Comparison of ENCODE assay signal across 34 mouse cellular contexts in genomic region chr13:113393386-113393785, GRCm38 (mm10).
"Had no signal": no experiment of that assay in that cellular context is flagged by ENCODE, and none has a peak within 500 bp of the region (broad histone marks: within the 10 kb centered on the region; RNA-seq: fewer than 3 reads in every experiment).

No protein-coding gene starts in this region.

- H3K4me2 ChIP-seq: heart, embryonic 11.5 days; heart, embryonic 12.5 days; heart, embryonic 13.5 days; heart, embryonic 15.5 days; hindbrain, embryonic 12.5 days; hindbrain, embryonic 13.5 days; hindbrain, embryonic 14.5 days; hindbrain, embryonic 15.5 days; intestine, embryonic 15.5 days; kidney, embryonic 15.5 days had no signal

- H3K27ac ChIP-seq: heart, embryonic 13.5 days; heart, embryonic 15.5 days; hindbrain, embryonic 10.5 days; hindbrain, embryonic 12.5 days; hindbrain, embryonic 13.5 days; hindbrain, embryonic 14.5 days; hindbrain, embryonic 15.5 days; hindbrain, postnatal 0 days; intestine, embryonic 15.5 days; kidney, embryonic 15.5 days; kidney, postnatal 0 days; layer of hippocampus, adult 2 months; left cerebral cortex, adult 2 months had no signal

- H3K4me1 ChIP-seq: heart, embryonic 12.5 days; heart, embryonic 13.5 days; heart, embryonic 15.5 days; hindbrain, embryonic 10.5 days; hindbrain, embryonic 12.5 days; hindbrain, embryonic 13.5 days; hindbrain, embryonic 15.5 days; intestine, embryonic 15.5 days had no signal

- H3K4me3 ChIP-seq: heart, embryonic 12.5 days; heart, embryonic 13.5 days; heart, embryonic 15.5 days; hindbrain, embryonic 10.5 days; hindbrain, embryonic 12.5 days; hindbrain, embryonic 13.5 days; hindbrain, embryonic 15.5 days; intestine, embryonic 15.5 days; kidney, embryonic 15.5 days; layer of hippocampus, adult 2 months; left cerebral cortex, adult 2 months had no signal

- H3K9ac ChIP-seq: heart, embryonic 12.5 days; heart, embryonic 13.5 days; heart, embryonic 15.5 days; hindbrain, embryonic 12.5 days; hindbrain, embryonic 13.5 days; hindbrain, embryonic 14.5 days; hindbrain, embryonic 15.5 days; intestine, embryonic 15.5 days; kidney, embryonic 15.5 days had no signal

- DNase-seq: heart, postnatal 10 days; heart, postnatal 14 days; heart, postnatal 36 days; kidney, adult 11 months; kidney, adult 18-20 months; kidney, adult 2 months; kidney, adult 8-10 months; kidney, adult 9 months; kidney, postnatal 10 days; kidney, postnatal 14 days; kidney, postnatal 25 days; kidney, postnatal 36 days; kidney, postnatal 4 days; layer of hippocampus, adult 9-11 months; layer of hippocampus, postnatal 36 days had no signal

- H3K36me3 ChIP-seq: heart, embryonic 12.5 days; heart, embryonic 13.5 days; heart, embryonic 15.5 days; hindbrain, embryonic 10.5 days; hindbrain, embryonic 12.5 days; hindbrain, embryonic 13.5 days; hindbrain, embryonic 15.5 days; intestine, embryonic 15.5 days; kidney, embryonic 15.5 days had no signal

- ATAC-seq: hindbrain, embryonic 16.5 days; hindbrain, postnatal 0 days; inflammation-experienced regulatory T-cells, adult 6 months; intestine, embryonic 15.5 days; intestine, embryonic 16.5 days; intestine, postnatal 0 days had no signal

- H3K27me3 ChIP-seq: heart, embryonic 12.5 days; heart, embryonic 13.5 days; heart, embryonic 15.5 days; hindbrain, embryonic 12.5 days; hindbrain, embryonic 13.5 days; hindbrain, embryonic 15.5 days; intestine, embryonic 15.5 days; kidney, embryonic 15.5 days had no signal

- H3K9me3 ChIP-seq: heart, embryonic 12.5 days; heart, embryonic 13.5 days; heart, embryonic 15.5 days; hindbrain, embryonic 10.5 days; hindbrain, embryonic 12.5 days; hindbrain, embryonic 13.5 days; hindbrain, embryonic 15.5 days; intestine, embryonic 15.5 days; kidney, embryonic 15.5 days had no signal
